Mouse (Mus musculus) adrenal gland, adult (tissue): ENCODE results near the gene Serpini1.
"Not testable (repeated sequence)": the region's sequence is repeated elsewhere in the genome, so short reads cannot be mapped to it uniquely, and the experiment has no call there.

Experiments
- DNase-seq, 2 experiments: peaks; one replicate each; pipeline ENCODE4 v3.0.0; 2022 to 2023; ENCODE audit warnings: low spot score in 1 of 2; ENCODE audit not compliant: inconsistent age in 2 of 2

The Serpini1 gene

GRCm38 (mm10) chr3:75633635-75634034 is 76.3 kb downstream of the Serpini1 start:
- DNase-seq: no peak

GRCm38 (mm10) chr3:75635648-75636047 is 78.3 kb downstream of the Serpini1 start:
- no peak for DNase-seq

- DNase-seq: no peak
Observed at GRCm38 (mm10) chr3:75639546-75639945, 82.2 kb downstream of the Serpini1 start.

- DNase-seq: no peak
Observed at GRCm38 (mm10) chr3:75647542-75647941, 90.2 kb downstream of the Serpini1 start.

GRCm38 (mm10) chr3:75648226-75648625 is 90.9 kb downstream of the Serpini1 start:
- DNase-seq: no peak

- not testable (repeated sequence) for DNase-seq
Observed at GRCm38 (mm10) chr3:75650416-75651154, 93.2 kb downstream of the Serpini1 start.

GRCm38 (mm10) chr3:75651603-75652115 is 94.3 kb downstream of the Serpini1 start:
- DNase-seq: no peak

GRCm38 (mm10) chr3:75653901-75654300 is 96.6 kb downstream of the Serpini1 start:
- DNase-seq: not testable (repeated sequence)

- DNase-seq: no peak
Observed at GRCm38 (mm10) chr3:75655578-75656344, 98.4 kb downstream of the Serpini1 start.

- DNase-seq: no peak
Observed at GRCm38 (mm10) chr3:75666962-75667361, 109.6 kb downstream of the Serpini1 start.

- DNase-seq: no peak
Observed at GRCm38 (mm10) chr3:75670425-75670824, 113.1 kb downstream of the Serpini1 start.

GRCm38 (mm10) chr3:75682881-75683280 is 125.5 kb downstream of the Serpini1 start:
- no peak for DNase-seq

- DNase-seq: peak in 1 of 2 experiments; percentile 55
Observed at GRCm38 (mm10) chr3:75686775-75687174, 129.4 kb downstream of the Serpini1 start.

- DNase-seq: no peak
Observed at GRCm38 (mm10) chr3:75687187-75687825, 130.0 kb downstream of the Serpini1 start.

GRCm38 (mm10) chr3:75690321-75690720 is 133.0 kb downstream of the Serpini1 start:
- DNase-seq: no peak

- DNase-seq: no peak
Observed at GRCm38 (mm10) chr3:75692088-75692487, 134.7 kb downstream of the Serpini1 start.
